Mouse (Mus musculus): ENCODE measurements around the gene Kdm6b.

Kdm6b gene

DNA sequence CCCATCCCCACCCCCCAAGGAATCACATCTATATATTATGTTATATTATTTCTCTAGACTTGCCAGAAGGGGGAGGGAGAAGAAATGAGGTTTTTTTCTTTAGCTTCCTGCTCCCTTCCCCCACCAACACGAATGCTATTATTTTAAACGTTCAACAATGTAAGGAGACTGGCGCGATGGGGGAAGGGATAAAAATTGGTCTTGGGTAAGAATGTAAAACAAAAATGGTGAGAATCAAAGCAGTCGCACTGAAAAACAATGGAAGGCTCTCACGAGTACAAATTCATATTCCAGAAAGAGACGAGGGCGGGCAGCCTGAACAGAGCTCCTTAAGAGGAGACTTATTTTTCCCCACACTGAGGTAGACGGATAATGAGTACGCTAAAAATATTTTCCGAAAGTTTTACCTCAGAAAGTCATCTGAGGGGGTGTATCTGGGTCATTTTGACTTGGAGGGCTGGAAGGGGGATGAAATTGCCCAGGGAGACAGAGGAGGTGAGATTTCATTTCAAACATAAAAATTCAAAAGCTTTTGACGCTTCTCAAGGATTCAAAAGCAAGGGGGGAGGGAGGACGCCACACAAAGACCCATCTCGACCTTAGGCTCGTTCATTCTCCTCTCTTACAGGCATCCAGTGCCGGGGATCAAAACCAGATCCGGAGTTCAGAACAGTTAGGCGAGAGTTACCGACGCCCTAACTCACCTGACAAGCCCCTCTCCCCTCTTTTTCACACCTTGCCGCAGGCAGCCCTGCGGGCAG, 46.4 kb downstream of the Kdm6b start:
- DNase-seq (ENCODE audit: low spot score in 2 of 2), result peak; percentile 41 to 59

DNA sequence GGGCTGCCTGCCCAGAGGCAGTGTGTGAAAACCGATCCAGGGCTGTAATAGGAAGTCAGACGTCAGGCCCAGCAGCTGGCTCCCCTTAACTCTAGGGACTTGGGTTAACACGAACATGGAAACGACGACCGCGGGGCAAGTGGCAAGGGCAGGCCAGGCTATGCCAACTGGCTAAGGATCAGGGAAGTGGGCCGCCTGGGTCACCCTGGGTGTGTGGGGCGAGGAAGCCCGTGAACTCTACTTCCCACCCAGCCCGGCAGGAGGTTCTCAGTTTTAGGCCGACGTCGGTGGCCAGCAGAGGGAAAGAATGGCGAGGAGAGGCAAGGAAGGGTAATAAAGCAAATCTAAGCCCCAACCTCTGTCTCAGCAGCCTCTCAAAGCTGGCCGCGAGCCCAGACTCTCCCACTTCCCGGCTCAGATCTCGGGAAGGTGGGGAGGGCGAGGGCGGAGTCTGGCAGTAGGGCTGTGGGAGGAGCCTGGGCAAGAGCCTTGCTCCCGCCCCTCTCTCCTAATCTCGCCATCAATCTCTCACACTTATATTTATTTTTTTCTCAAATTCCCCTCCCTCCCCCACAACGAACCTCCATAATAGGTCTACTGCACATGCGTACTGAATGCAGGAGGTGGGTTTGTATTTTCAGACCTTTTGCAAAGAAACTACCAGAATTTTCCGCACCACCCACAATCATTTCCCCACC, 47.2 kb downstream of the Kdm6b start:
- DNase-seq (ENCODE audit: low spot score in 2 of 2), result peak; percentile 98

DNA sequence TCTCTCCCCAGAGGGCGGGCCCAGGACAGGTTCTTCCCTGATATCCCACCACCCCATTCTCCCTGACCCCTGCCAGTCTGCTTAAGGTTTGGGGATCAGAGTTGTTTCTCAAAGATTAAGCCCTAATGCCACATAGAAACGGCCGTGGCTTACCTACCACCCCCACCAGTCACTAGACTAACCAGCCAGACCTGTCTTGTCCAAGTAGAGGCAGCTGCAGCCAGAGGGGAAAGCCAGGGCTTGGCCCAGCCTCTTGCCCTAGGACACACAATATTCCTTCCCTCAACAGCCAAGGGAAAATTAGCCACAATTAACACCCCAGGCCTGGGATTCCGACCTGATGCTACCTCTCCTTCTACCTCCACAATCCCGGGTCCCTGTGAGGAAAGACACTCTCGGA, 47.8 kb downstream of the Kdm6b start:
- DNase-seq (ENCODE audit: low spot score in 2 of 2), result no peak

DNA sequence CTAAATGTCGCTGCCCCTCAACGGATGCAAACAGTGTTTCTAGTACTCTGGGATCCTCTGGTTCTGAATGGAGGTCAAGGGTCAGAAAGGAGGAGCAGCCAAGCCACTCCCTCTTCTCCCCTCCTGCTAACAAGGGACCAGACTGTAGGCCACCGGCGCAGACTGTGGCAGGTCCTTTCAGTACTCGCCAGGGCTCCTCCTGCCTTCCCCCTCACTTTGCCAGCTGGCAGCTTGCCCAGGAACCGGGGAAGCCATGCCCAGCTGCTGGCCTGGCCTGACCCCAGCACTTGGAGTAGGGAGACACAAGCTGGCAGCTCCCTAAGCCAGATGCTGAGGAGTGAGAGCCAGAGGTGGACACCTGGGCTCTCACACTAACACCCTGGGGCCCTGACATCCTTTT, 48.6 kb downstream of the Kdm6b start:
- peak; percentile 96 to 97 for DNase-seq (ENCODE audit: low spot score in 2 of 2)

DNA sequence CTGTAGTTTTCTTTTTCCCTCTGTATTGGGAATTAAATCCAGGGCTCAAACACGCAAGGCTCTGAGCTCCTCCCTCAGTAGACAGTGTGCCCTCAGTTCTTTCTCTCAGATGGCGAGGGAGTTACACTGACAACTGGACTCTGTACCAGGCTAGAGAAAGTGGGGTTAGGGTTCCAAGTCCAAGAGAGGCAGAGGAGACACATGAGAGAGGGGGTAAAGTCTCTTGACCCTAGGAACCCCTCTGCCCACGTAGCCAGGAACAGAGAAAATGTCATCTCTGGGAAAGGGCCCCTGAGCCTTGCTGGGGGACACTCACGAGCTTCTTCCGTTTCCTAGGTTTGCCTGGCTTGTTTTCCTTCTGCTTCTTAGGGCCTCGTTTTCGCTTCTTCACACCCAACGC, 49.1 kb downstream of the Kdm6b start:
- no peak for DNase-seq (ENCODE audit: low spot score in 2 of 2)

- no peak for DNase-seq (ENCODE audit: low spot score in 2 of 2)
Observed at GRCm38 (mm10) chr11:69362479-69362878, 51.0 kb downstream of the Kdm6b start.

DNA sequence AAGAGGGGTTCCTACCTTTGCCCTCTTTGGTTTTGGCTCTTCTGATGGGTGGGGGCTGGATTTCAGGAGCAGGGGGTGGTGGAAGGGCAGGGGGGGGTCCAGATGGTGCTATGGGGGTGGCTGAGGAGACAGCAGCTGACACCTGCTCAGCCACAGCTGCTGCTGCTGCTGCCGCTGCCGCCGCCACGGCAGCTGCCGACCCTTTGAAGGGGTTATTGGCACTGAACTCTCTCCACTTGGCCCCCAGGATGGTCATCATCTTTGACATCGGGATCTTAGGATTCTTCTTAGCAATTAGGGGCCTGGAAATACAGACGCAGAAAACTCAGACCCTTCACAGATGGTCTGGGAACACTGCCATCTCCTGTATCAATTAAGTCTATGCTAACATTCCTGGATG, 51.5 kb downstream of the Kdm6b start:
- DNase-seq (ENCODE audit: low spot score in 2 of 2), result no peak

- no peak for DNase-seq (ENCODE audit: low spot score in 2 of 2)
Observed at GRCm38 (mm10) chr11:69357690-69358089, 55.8 kb downstream of the Kdm6b start.

GRCm38 (mm10) chr11:69356544-69356943, 56.9 kb downstream of the Kdm6b start:
- no peak for DNase-seq (ENCODE audit: low spot score in 2 of 2)

All from right cerebral cortex, postnatal 10 days (tissue).